Mouse (Mus musculus) ES-Bruce4 (cell line): ENCODE measurements around the gene Cfap299.

ENCODE experiments used
- CTCF ChIP-seq: IDR thresholded peaks from one replicate; pipeline ENCODE4 v1.8.1; 2011; ENCODE audit warnings: low read depth, low read length
- POLR2A ChIP-seq: IDR thresholded peaks from one replicate; pipeline ENCODE4 v1.8.1; 2011; ENCODE audit warnings: low read length; ENCODE audit not compliant: insufficient read depth

DNA sequence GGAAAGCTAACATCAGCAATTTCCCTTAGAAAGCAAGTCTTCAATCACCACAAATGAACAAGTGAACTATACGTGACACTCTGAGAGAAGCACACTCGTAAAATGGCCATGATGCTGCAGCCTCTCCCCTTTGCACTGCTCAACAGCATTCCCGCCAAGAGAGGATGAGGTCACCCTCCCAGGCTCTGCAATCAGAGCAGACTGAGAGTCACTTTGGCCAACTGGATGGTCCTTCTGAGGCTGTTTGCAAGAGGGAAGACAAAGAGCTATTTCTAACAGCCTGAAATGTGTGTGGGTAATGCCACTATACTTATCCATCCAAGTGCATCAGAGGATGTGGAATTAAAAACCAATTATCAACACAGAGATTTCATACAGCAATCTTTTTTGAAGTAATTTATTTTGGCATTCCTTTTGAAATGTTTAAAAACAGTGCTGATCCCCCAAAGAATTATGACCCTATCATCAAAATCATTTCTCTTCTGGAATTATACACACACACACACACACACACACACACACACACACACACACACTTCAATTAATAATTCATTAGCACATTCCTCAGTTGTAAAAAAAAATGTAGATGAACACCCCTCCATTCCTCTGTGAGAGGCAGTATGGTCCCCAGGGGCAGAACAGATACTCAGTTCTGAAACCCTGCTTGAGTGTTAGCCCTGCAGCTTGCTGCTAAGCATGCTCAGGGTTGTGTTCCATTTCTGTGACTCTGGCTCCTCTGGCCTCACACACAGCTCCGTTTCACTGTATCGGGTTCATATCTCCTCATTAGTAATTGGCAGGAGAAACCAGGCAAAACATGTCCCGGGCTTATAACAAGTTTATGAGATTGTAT lies 403.3 kb downstream of the Cfap299 start:
- TF ChIP-seq CTCF (no peak), POLR2A (no peak)
